Mouse (Mus musculus): Measurements from ENCODE around the gene Fbrsl1.

The Fbrsl1 gene

GRCm38 (mm10) chr5:110413018-110413417, 35.3 kb downstream of the Fbrsl1 start:
- in situ Hi-C loops (cut with MboI), result no loop called here

GRCm38 (mm10) chr5:110410386-110410785, 37.9 kb downstream of the Fbrsl1 start:
- in situ Hi-C loops (cut with MboI), result no loop called here

- in situ Hi-C loops (cut with MboI), result no loop called here
These were observed 39.3 kb downstream of the Fbrsl1 start for GRCm38 (mm10) chr5:110408967-110409366.

- in situ Hi-C loops (cut with MboI), result no loop called here
These were observed 42.1 kb downstream of the Fbrsl1 start for GRCm38 (mm10) chr5:110406065-110406714.

- in situ Hi-C loops (cut with MboI), result no loop called here
These were observed 44.4 kb downstream of the Fbrsl1 start for GRCm38 (mm10) chr5:110403931-110404330.

GRCm38 (mm10) chr5:110402557-110402956, 45.7 kb downstream of the Fbrsl1 start:
- in situ Hi-C loops (cut with MboI), result no loop called here

GRCm38 (mm10) chr5:110401101-110401500, 47.2 kb downstream of the Fbrsl1 start:
- in situ Hi-C loops (cut with MboI), result no loop called here

GRCm38 (mm10) chr5:110395006-110395661, 53.2 kb downstream of the Fbrsl1 start:
- in situ Hi-C loops (cut with MboI), result no loop called here

- in situ Hi-C loops (cut with MboI), result no loop called here
These were observed 55.6 kb downstream of the Fbrsl1 start for GRCm38 (mm10) chr5:110392727-110393126.

- in situ Hi-C loops (cut with MboI), result no loop called here
These were observed 57.7 kb downstream of the Fbrsl1 start for GRCm38 (mm10) chr5:110390631-110391030.

- in situ Hi-C loops (cut with MboI), result no loop called here
These were observed 61.0 kb downstream of the Fbrsl1 start for GRCm38 (mm10) chr5:110387332-110387731.

- in situ Hi-C loops (cut with MboI), result no loop called here
These were observed 61.7 kb downstream of the Fbrsl1 start for GRCm38 (mm10) chr5:110386371-110387330.

- in situ Hi-C loops (cut with MboI), result no loop called here
These were observed 63.0 kb downstream of the Fbrsl1 start for GRCm38 (mm10) chr5:110385263-110385662.

- in situ Hi-C loops (cut with MboI), result no loop called here
These were observed 63.8 kb downstream of the Fbrsl1 start for GRCm38 (mm10) chr5:110384491-110384890.

GRCm38 (mm10) chr5:110379823-110380222, 68.5 kb downstream of the Fbrsl1 start:
- in situ Hi-C loops (cut with MboI), result no loop called here

- in situ Hi-C loops (cut with MboI), result no loop called here
These were observed 69.2 kb downstream of the Fbrsl1 start for GRCm38 (mm10) chr5:110379086-110379485.

GRCm38 (mm10) chr5:110378181-110378583, 70.1 kb downstream of the Fbrsl1 start:
- in situ Hi-C loops (cut with MboI), result no loop called here

GRCm38 (mm10) chr5:110376802-110377433, 71.4 kb downstream of the Fbrsl1 start:
- in situ Hi-C loops (cut with MboI), result no loop called here

GRCm38 (mm10) chr5:110363822-110364545, 84.3 kb downstream of the Fbrsl1 start:
- in situ Hi-C loops (cut with MboI), result loop anchor here (10.0 kb wide), 1 partner anchor 281 kb away; no protein-coding TSS in a partner anchor

GRCm38 (mm10) chr5:110363179-110363821, 85.0 kb downstream of the Fbrsl1 start:
- in situ Hi-C loops (cut with MboI), result loop anchor here (10.0 kb wide), 1 partner anchor 282 kb away; no protein-coding TSS in a partner anchor

- in situ Hi-C loops (cut with MboI), result loop anchor here (10.0 kb wide), 1 partner anchor 282 kb away; no protein-coding TSS in a partner anchor
These were observed 85.5 kb downstream of the Fbrsl1 start for GRCm38 (mm10) chr5:110362813-110363178.

All from mature B cell (primary cell).